Mouse (Mus musculus) left cerebral cortex, adult 18-20 months (tissue): ENCODE data around the gene Tut1. TPM values are rescaled to one million over a fixed set of nuclear protein-coding genes. Genes with fewer than 3 reads are reported as not detected.
"Not testable (repeated sequence)": the region's sequence is repeated elsewhere in the genome, so short reads cannot be mapped to it uniquely, and the experiment has no call there.

Experiments used
- DNase-seq, 2 experiments: peaks; one replicate each; pipeline ENCODE4 v3.0.0; 2021 to 2022; ENCODE audit warnings: low spot score in 2 of 2, mixed read lengths in 1 of 2
- total RNA-seq, 2 experiments: library from RNA; stranded (reverse); gene quantifications; 2 replicates each; pipeline ENCODE4 v1.2.3; 2021

Tut1 gene
- total RNA-seq, 2 experiments from 2014 or later = 22.5 to 23.7 TPM

DNA sequence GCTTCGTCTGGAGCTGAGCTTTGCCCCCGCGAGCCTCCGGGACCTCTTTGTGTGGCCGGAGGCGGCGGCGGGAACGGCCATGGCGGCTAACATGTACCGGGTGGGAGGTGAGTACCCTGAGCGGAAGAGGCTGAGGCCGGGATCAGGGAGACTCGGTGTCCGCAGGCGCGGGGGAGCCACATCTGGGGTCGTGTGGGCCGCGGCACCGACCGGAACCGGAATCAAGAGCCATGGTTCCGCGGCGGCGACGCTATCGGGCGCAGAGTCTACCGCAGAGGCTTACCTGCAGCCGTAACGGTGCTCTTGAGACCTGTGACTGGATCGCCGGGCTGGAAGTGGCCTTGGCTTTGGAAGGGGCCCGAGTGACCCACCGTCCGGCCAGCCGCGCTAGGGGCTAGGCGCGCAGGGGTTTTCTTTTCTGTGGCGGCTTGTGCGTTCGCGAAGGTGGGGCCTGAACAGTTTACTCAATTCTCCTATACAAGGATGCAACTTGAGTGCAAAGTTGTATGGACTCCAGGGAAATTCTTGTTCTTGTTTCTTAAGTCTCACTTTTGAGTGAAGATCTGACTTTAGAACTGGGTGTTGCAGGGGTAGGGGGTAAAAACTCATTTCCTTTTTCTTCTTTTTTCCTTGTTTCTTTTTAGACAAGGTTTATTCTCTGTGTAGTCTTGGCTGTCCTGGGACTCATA is 11.2 kb upstream of the Tut1 start:
- DNase-seq = peak; percentile 48 to 54

DNA sequence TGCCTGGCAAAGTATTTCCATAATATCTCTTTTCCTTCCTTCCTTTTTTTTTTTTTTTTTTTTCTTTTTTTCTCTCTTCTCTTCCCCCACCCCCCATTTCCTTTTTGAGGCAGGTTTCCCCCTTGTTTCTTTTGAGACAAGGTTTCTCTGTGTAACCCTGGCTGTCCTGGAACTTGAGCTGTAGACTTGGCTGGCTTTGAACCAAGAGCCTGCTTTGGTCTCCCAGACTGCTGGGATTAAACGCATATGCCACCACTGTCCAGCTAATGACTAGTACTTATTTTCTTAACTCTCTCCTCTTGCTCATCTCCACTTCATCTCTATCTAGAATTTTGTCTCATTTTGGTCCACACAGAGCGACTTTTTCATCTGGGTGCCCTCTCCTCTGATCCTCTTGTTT is 10.6 kb upstream of the Tut1 start:
- DNase-seq = no peak

DNA sequence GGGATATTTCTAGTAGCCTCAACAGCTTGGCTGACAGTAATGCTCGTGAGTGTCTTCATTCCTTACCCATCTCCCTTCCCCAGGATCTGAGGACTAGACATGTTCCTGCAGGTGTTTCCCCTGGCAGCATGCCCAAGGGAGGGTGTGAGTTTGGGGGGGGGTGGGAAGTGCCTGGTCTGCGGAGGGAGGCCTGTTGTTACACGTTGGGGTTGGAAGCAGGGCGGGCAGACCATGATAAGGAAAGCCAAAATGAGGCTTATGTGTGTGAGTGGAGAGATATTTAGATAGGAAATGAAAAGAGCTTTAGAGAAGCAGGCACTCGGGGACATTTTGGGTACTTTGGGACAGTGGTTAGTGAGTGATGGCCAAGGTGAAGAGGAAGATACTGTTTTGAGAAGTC is 9.6 kb upstream of the Tut1 start:
- no peak for DNase-seq

- DNase-seq = no peak
Observed at GRCm38 (mm10) chr19:8944750-8945149, 8.9 kb upstream of the Tut1 start.

DNA sequence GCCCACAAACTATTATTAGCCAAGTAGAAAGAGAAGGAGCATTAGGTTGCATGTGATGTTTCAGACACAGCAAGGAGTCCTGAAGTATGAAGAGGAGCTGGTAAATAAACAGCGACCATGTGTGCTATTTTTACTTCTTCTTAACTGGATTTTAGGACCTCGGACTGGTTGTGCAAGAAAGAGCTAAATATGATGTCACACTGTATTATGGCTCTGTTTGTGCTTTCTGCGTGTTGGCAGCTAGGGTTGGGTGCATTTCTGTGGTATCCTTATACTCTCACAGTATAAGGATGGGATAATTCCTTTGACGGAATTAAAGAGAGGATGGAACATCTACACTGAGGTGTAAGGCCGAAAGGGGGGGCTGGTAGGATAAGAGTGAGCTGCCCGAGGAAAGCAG is 8.4 kb upstream of the Tut1 start:
- no peak for DNase-seq

GRCm38 (mm10) chr19:8946929-8947328 is 6.7 kb upstream of the Tut1 start:
- DNase-seq = no peak

DNA sequence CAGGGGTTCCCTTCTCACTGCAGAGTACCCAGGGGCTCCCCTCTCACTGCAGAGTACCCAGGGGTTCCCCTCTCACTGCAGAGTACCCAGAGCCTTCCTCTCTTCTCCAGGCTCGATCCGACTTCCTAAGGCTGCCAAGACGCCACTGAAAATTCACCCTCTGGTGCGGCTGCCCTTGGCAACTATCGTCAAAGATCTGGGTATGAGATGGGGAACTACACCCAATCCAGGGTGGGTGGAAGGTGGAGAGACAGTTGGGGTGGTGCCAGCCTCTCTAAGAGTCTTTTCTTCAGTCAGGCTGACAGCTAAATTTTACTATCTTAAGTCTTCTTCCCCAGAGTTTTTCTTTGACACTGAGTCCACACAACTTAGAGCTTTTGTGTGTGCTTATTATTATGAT is 3.5 kb upstream of the Tut1 start:
- no peak for DNase-seq

DNA sequence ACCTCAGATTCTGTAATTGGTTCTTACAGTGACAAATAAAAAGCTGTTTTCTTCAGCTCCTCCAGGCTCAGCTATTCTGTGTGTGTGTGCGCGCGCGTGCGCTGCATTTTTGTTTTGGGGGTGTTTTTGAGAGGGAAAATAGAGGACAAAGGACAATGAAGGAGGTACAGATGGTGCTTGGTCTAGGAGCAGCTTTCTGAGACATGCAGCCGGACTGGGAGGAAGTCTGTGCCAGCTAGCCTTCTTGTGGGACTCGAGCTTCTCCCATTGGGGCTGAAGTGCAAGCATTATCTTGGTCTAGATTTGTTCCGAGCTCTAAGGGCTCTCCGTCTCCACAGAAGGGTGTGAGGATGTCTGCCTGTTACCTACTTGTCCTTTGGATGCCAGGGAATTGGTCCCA is 1.4 kb upstream of the Tut1 start:
- no peak for DNase-seq

DNA sequence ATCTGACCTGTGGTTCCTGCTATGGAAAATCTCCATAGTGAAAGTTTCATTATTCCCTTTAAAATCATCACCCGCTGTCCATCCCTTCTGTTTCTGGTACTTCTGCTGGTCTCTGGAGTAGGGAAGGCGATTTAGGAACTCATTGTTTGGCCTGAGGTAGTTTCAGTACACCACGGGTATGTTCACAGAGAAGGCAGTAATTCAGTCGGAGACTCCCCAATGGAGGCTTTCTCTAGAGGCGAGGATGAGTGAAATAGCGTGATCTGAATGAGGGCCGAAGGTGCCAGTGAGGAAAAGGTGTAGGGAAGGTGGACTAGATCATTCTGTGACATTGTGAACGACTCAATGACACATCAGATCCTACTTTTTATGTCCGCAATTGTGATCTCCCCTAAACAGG is 524 bp downstream of the Tut1 start:
- no peak for DNase-seq

DNA sequence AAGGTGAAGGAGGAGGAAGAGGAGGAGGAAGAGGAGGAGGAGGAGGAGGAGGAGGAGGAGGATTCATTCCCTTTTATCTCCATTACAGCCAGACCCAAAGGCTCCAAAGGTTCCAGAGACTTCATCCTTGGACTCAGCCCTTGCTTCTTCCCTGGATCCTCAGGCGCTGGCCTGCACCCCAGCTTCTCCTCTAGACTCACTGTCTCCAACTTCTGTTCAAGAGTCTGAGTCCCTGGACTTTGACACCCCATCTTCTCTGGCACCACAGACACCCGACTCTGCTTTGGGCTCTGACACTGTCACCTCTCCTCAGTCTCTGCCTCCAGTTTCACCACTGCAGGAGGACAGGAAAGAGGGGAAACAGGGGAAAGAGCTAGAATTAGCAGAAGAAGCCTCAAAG is 8.6 kb downstream of the Tut1 start:
- DNase-seq = no peak

- DNase-seq = no peak
Observed at GRCm38 (mm10) chr19:8965075-8965474, 11.4 kb downstream of the Tut1 start.

GRCm38 (mm10) chr19:8965771-8966170 is 12.1 kb downstream of the Tut1 start:
- no peak for DNase-seq

GRCm38 (mm10) chr19:8966198-8966589 is 12.5 kb downstream of the Tut1 start:
- no peak for DNase-seq

DNA sequence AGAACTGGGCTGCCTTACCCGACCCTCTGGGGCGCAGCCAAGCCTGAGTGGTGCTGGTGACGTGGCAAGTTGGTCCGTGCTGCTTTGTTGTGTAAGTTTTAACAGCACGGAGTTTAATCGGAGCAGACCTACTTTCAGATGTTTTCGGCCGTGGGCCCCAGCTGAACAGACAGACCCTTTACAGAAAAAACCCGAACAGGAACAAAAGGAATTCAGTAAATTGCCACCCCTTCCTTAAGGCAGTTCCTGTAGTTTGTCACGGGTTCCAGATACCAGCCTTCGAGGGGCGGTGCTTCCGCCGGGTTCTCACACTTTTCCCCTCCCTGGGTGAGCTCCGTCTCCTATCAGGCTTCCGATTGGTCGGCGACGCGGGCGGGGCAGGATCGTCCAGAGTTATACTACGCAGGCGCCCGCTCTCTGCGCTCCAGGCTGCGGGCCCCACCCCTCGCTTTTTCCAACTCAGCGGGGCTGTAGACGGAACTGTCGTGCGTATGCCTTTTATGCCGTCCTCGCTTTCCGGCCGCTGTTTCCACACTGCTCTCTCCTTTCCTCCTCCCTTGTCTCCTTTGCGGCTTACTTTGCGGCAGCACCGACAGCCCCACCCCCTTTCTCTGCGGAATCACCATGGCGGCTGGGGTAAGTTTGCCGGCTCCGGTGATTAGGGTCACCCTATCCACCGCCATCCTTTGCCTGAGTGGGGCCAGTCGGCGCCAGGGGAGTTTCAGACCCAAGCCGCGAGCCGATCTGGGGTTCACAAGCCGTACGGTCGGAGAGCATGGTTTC is 13.1 kb downstream of the Tut1 start, which contains the start of gene Eef1g:
TSS of gene Eef1g (plus strand) at position 452 of the 783 bp plus-strand sequence.
- peak; percentile 97 to 99 for DNase-seq

GRCm38 (mm10) chr19:8967373-8967743 is 13.7 kb downstream of the Tut1 start:
- DNase-seq = no peak

- DNase-seq = no peak
Observed at GRCm38 (mm10) chr19:8967893-8968292, 14.2 kb downstream of the Tut1 start.

- not testable (repeated sequence) for DNase-seq
Observed at GRCm38 (mm10) chr19:8972491-8972890, 18.8 kb downstream of the Tut1 start.

DNA sequence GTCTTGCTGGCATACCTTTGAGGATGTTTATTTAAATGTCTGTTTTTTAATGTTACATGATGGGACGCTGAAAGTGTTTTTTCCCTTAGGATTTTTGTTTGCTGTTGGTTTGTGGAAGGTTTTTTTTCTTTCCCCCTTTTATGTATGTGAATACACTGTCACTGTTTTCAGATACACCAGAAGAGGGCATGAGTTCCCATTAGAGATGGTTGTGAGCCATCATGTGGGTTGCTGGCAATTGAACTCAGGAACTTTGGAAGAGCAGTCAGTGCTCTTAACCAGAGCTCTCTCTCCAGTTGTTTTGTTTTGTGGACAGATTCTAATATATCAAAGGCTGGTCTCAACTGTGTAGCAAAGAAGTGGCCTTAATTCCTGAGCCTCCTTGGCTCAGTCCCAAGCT is 21.0 kb downstream of the Tut1 start:
- no peak for DNase-seq

DNA sequence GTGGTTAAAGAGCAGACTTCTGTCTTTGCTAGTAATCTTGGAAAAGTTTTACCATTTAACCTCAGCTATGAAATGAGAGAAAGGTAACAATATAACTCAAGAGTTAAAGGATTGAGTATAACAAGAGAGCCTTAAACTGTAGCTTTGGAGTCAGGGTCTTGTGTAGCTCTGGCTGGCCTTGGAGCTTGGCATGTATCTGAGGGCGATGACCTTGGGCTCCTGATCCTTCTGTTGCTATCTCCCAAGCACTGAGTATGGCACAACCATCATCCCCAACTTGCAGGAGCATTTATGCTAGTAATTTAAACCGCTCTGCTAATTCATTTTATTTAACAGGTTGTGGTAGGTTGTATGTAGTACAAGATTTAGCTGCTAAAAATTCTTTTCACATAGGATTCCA is 21.8 kb downstream of the Tut1 start:
- no peak for DNase-seq

DNA sequence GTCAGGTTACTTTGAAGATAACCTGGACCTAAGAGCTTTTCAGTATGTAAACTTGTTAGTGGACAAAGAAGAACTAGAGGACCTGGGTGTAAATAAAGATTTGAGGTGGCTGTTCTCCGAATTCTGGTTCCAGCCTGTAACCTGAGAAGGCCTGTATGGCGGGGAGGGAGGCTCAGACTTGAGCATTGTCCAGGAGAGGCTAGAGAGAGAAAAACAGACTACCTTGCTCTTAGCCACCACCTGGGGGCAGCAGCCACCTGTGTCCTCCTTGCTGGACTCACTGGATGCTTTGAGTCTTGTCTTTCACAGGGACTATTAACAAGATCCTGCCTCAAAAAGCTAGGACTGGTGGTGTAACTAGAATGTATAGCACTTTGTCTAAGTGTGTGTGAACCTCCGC is 22.9 kb downstream of the Tut1 start:
- DNase-seq = no peak

GRCm38 (mm10) chr19:8980771-8981170 is 27.1 kb downstream of the Tut1 start:
- no peak for DNase-seq

DNA sequence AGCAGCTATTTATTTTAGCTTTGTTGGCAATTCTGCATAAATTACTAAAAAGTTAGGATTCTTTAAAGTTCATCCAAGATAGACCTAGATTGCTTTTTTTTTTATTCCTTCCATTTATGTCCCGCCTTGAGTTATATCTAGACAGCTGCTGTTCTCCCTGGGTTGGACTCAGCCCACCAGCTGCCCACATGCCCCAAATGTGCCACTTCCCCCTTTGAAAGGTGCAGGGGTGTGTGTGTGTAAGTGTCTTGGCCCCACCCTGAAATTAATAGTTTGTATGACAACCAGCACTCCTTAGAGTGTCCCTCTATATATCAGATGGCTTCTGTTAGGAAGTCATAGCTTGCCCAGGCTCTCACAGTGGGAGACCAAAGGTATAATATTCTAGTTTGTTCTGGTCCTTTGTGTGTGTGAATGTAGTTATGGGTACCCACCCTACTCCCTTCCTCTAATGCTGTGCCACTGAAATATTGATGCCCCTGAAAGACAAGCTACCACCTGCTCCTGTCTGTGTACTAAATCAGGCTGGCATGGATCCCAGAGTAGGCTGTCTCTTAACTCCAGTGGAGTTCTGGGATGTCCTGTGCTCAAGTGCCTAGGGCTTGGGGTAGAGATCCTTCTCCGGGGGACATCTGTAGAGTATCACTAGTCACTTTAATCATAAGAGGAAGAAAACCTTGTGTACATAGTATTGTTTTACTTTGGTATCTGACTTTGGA is 28.0 kb downstream of the Tut1 start:
- DNase-seq = no peak
